Mouse (Mus musculus): ENCODE measurements at regions not wholly inside any gene's neighbourhood (a gene's known extent, or its start where the extent isn't known, plus 50 kb on each side); places are given as distances from the start of the nearest gene placed in this dataset.

GRCm38 (mm10) chr3:149508671-149509070 lies 518.3 kb upstream of the Adgrl2 start:
- Histone ChIP-seq H3K4me1 (ENCODE audit: control insufficient read depth, insufficient read depth, low read length) (no peaks in the 10 kb centered on the region), H3K4me3 (0 out of 2 replicates have a peak overlapping the region, but pooled peaks have one; percentile 5), H3K36me3 (ENCODE audit: control insufficient read depth, insufficient read depth, low read length) (no peaks in the 10 kb centered on the region; the same call in 1 of the 2 replicates), H3K27ac (peak overlapping the region; percentile 82), H3K79me2 (replicated peaks; ENCODE audit: control insufficient read depth, insufficient read depth, low read length) (no peaks in the 10 kb centered on the region), H3K27me3 (ENCODE audit: control insufficient read depth, insufficient read depth, low read length) (no peaks in the 10 kb centered on the region), H3K9ac (ENCODE audit: low read depth, low read length) (no peak overlapping the region)
- TF ChIP-seq POLR2A (IDR thresholded peaks at IDR 0.05; ENCODE audit: insufficient read depth, low read depth, low read length) (peak; percentile 45; the same call in 1 of the 2 replicates), EP300 (IDR thresholded peaks at IDR 0.05; ENCODE audit: insufficient read depth, low read depth, low read length) (no peak), CTCF (IDR thresholded peaks at IDR 0.05) (no peak)
- WGBS: 37% methylated on average over 10 of the region's 10 CpGs
- DNase-seq: peak; percentile 42 to 70
- intact Hi-C loops (cut with DNase I): loop anchor here (2.0 to 10.0 kb wide), 2 partner anchors 154 to 216 kb away; no protein-coding TSS in a partner anchor

DNA sequence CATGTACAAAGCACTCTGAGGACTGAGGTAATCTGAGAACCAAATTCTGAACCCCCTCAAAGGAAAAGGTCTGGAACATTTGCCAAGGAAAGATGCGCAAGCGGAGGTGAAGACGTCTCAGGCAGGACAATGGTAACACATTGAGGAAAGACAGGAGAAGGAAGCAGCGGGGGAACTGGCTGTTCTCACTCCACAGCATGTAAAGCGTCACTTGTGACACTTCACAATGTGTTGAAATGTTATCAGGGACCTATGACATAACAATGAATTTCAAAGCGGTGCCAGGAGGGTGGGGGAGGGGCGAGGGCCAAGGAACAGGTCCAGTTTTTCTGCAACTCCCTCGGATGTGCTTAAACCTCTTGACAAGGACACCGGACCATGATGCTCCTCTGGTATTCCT lies 515.3 kb upstream of the Adgrl2 start:
- H3K27me3 ChIP-seq (ENCODE audit: control insufficient read depth, insufficient read depth, low read length): no peaks in the 10 kb centered on the region
- intact Hi-C loops (cut with DNase I): loop anchor here (10.0 kb wide), 1 partner anchor 151 kb away; no protein-coding TSS in a partner anchor
- no peaks in the 10 kb centered on the region; the same call in 1 of the 2 replicates for H3K36me3 ChIP-seq (ENCODE audit: control insufficient read depth, insufficient read depth, low read length)
- peak; percentile 54; the same call in 1 of the 2 replicates for TF ChIP-seq EP300 (IDR thresholded peaks at IDR 0.05; ENCODE audit: insufficient read depth, low read depth, low read length)
- TF ChIP-seq POLR2A (IDR thresholded peaks at IDR 0.05; ENCODE audit: insufficient read depth, low read depth, low read length): no peak
- TF ChIP-seq CTCF (IDR thresholded peaks at IDR 0.05): no peak
- DNase-seq: peak in 1 of 2 experiments; percentile 21
- no peaks in the 10 kb centered on the region for H3K79me2 ChIP-seq (replicated peaks; ENCODE audit: control insufficient read depth, insufficient read depth, low read length)
- no peak overlapping the region for H3K27ac ChIP-seq
- WGBS: 14% methylated on average over 9 of the region's 9 CpGs
- no peak overlapping the region for H3K4me3 ChIP-seq
- H3K4me1 ChIP-seq (ENCODE audit: control insufficient read depth, insufficient read depth, low read length): no peaks in the 10 kb centered on the region
- no peak overlapping the region for H3K9ac ChIP-seq (ENCODE audit: low read depth, low read length)

- Histone ChIP-seq H3K27ac (no peak overlapping the region), H3K9ac (ENCODE audit: low read depth, low read length) (no peak overlapping the region), H3K36me3 (ENCODE audit: control insufficient read depth, insufficient read depth, low read length) (no peaks in the 10 kb centered on the region), H3K4me3 (no peak overlapping the region), H3K4me1 (ENCODE audit: control insufficient read depth, insufficient read depth, low read length) (no peaks in the 10 kb centered on the region), H3K27me3 (ENCODE audit: control insufficient read depth, insufficient read depth, low read length) (no peaks in the 10 kb centered on the region), H3K79me2 (replicated peaks; ENCODE audit: control insufficient read depth, insufficient read depth, low read length) (no peaks in the 10 kb centered on the region)
- 92% methylated on average over 2 of the region's 2 CpGs for WGBS
- intact Hi-C loops (cut with DNase I): loop anchor here (10.0 kb wide), 1 partner anchor 149 kb away; no protein-coding TSS in a partner anchor
- TF ChIP-seq EP300 (IDR thresholded peaks at IDR 0.05; ENCODE audit: insufficient read depth, low read depth, low read length): no peak
- TF ChIP-seq CTCF (IDR thresholded peaks at IDR 0.05): no peak
- TF ChIP-seq POLR2A (IDR thresholded peaks at IDR 0.05; ENCODE audit: insufficient read depth, low read depth, low read length): no peak
- no peak for DNase-seq
Measured at GRCm38 (mm10) chr3:149503992-149504391, 513.6 kb upstream of the Adgrl2 start.

DNA sequence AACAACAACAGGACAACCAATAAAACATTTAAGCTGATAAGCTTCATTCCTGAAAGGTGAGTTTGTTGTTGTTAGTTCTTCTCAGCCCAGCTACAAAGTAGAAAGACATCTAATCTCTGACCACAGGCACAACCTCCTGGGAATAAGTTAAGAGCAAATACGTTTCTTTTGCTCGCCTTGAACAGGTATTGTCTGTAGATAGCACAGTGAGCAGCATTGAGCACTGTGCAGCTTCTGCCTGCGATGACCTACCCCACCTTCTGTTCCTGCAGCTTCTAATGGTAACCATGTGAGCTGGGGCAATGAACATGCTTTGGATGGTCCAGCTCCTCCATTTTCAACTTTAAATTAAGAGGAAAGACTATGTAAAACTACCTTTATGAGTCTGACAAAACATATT lies 509.8 kb upstream of the Adgrl2 start:
- intact Hi-C loops (cut with DNase I): loop anchor here (10.0 kb wide), 1 partner anchor 145 kb away; no protein-coding TSS in a partner anchor
- DNase-seq: no peak
- 80% methylated on average over 3 of the region's 3 CpGs for WGBS
- no peaks in the 10 kb centered on the region for H3K27me3 ChIP-seq (ENCODE audit: control insufficient read depth, insufficient read depth, low read length)
- no peaks in the 10 kb centered on the region; the same call in 1 of the 2 replicates for H3K4me1 ChIP-seq (ENCODE audit: control insufficient read depth, insufficient read depth, low read length)
- H3K9ac ChIP-seq (ENCODE audit: low read depth, low read length): no peak overlapping the region
- no peaks in the 10 kb centered on the region for H3K79me2 ChIP-seq (replicated peaks; ENCODE audit: control insufficient read depth, insufficient read depth, low read length)
- no peaks in the 10 kb centered on the region for H3K36me3 ChIP-seq (ENCODE audit: control insufficient read depth, insufficient read depth, low read length)
- H3K27ac ChIP-seq: no peak overlapping the region
- no peak overlapping the region for H3K4me3 ChIP-seq
- no peak for TF ChIP-seq CTCF (IDR thresholded peaks at IDR 0.05)
- no peak for TF ChIP-seq EP300 (IDR thresholded peaks at IDR 0.05; ENCODE audit: insufficient read depth, low read depth, low read length)
- TF ChIP-seq POLR2A (IDR thresholded peaks at IDR 0.05; ENCODE audit: insufficient read depth, low read depth, low read length): no peak

- WGBS: 66% methylated on average over 1 of the region's 1 CpGs
- no peak overlapping the region for H3K4me3 ChIP-seq
- no peaks in the 10 kb centered on the region for H3K27me3 ChIP-seq (ENCODE audit: control insufficient read depth, insufficient read depth, low read length)
Measured at GRCm38 (mm10) chr3:149498765-149499164, 508.4 kb upstream of the Adgrl2 start.

DNA sequence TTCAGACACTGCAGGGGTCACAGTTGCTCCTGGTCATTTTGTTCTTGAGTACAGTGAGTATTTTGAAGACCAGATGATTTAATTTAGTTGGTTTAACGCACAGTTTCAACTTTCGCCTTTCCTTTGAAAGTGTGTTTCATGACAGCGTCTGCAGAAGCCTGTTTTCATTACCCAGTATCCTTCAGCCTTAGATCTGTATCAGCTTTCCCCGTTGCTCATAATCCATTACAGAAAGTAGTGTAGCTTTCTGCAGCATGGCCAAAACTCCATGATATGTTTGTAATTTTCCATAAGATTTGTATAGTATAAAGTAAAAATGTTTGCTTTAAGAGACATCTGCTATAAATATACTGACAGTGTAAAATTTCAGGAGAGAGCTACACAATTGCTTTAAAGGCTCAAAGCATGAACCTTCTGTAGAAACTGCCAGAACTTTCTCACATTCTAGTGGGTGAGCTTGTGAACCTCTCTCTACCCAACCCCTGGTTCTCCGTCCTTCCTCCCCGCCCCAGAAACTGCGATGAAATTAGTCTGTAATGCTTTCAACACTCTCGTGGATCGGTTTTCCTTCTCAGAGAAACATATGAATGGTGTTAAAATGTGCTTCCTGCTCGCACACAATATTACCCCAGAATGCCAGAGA lies 506.6 kb upstream of the Adgrl2 start:
- H3K4me3 ChIP-seq: no peak overlapping the region
- H3K36me3 ChIP-seq (ENCODE audit: control insufficient read depth, insufficient read depth, low read length): no peaks in the 10 kb centered on the region
- H3K9ac ChIP-seq (ENCODE audit: low read depth, low read length): no peak overlapping the region
- no peak for TF ChIP-seq CTCF (IDR thresholded peaks at IDR 0.05)
- TF ChIP-seq EP300 (IDR thresholded peaks at IDR 0.05; ENCODE audit: insufficient read depth, low read depth, low read length): no peak
- no peak for TF ChIP-seq POLR2A (IDR thresholded peaks at IDR 0.05; ENCODE audit: insufficient read depth, low read depth, low read length)
- no peak for DNase-seq
- H3K27ac ChIP-seq: no peak overlapping the region
- intact Hi-C loops (cut with DNase I): no loop called here
- 61% methylated on average over 10 of the region's 10 CpGs for WGBS
- no peaks in the 10 kb centered on the region; the same call in 1 of the 2 replicates for H3K4me1 ChIP-seq (ENCODE audit: control insufficient read depth, insufficient read depth, low read length)
- no peaks in the 10 kb centered on the region for H3K27me3 ChIP-seq (ENCODE audit: control insufficient read depth, insufficient read depth, low read length)
- no peaks in the 10 kb centered on the region for H3K79me2 ChIP-seq (replicated peaks; ENCODE audit: control insufficient read depth, insufficient read depth, low read length)

More at GRCm38 (mm10) chr3:149498765-149499164, 508.4 kb upstream of the Adgrl2 start:
- Histone ChIP-seq H3K27ac (no peak overlapping the region), H3K9ac (ENCODE audit: low read depth, low read length) (no peak overlapping the region), H3K79me2 (replicated peaks; ENCODE audit: control insufficient read depth, insufficient read depth, low read length) (no peaks in the 10 kb centered on the region), H3K36me3 (ENCODE audit: control insufficient read depth, insufficient read depth, low read length) (no peaks in the 10 kb centered on the region), H3K4me1 (ENCODE audit: control insufficient read depth, insufficient read depth, low read length) (no peaks in the 10 kb centered on the region; the same call in 1 of the 2 replicates)
- intact Hi-C loops (cut with DNase I): no loop called here
- no peak for TF ChIP-seq POLR2A (IDR thresholded peaks at IDR 0.05; ENCODE audit: insufficient read depth, low read depth, low read length)
- no peak for TF ChIP-seq CTCF (IDR thresholded peaks at IDR 0.05)
- TF ChIP-seq EP300 (IDR thresholded peaks at IDR 0.05; ENCODE audit: insufficient read depth, low read depth, low read length): no peak
- no peak for DNase-seq
